Mouse (Mus musculus) fat pad, adult 2 months (tissue): ENCODE data around the gene Ugt1a5.
"Not testable (repeated sequence)": the region's sequence is repeated elsewhere in the genome, so short reads cannot be mapped to it uniquely, and the experiment has no call there.

Experiments
- DNase-seq: peaks from one replicate; pipeline ENCODE4 v3.0.0-alpha.2; 2011; ENCODE audit warnings: low read depth, low spot score; ENCODE audit errors: extremely low read depth

Gene Ugt1a5

GRCm38 (mm10) chr1:88165711-88166110 is at the start of gene Ugt1a5:
Ugt1a5 (plus strand) TSS chr1:88166012.
- no peak for DNase-seq

DNA sequence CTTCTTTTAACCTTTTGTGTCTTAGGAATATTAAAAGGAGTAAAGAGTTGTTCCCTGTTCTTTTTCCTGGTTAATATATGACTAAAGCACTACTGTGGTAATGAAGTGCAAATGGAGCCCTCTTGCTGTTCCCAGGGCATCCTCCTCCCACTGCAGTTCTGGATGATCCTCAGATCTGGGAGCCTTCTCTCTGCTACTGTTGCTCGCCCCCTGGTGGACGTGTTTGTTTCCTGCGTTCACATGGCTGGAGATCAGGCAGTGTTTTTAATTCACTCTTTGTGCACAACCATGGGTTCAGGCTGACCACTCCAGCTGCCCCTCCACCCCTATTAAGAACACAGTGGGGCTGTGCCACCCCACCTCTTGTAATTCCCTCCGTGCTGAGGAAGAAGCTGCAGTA is 45.3 kb upstream of the Ugt1a5 start:
- DNase-seq: not testable (repeated sequence)

DNA sequence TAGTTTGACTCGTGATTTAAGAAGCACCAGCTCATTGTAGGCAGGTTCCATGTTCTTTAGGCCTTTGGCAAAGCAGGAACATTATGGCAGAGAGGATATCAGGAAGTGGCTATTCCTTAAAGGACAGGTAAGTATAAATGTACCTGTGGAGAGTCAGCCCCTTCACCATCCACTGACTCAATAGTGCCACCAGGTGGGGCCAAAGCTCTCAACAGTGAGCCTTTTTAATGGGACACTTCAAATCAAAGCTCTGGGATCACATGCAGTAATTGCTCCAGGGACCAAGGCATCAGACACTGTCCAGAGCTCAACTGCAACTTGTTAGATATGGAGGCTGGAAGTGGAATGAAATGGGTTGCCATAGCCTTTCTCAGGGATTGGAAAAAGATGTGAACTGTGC is 44.3 kb upstream of the Ugt1a5 start:
- not testable (repeated sequence) for DNase-seq

- not testable (repeated sequence) for DNase-seq
Observed at GRCm38 (mm10) chr1:88125827-88126360, 39.9 kb upstream of the Ugt1a5 start.

GRCm38 (mm10) chr1:88129091-88129490 is 36.7 kb upstream of the Ugt1a5 start:
- DNase-seq: not testable (repeated sequence)

DNA sequence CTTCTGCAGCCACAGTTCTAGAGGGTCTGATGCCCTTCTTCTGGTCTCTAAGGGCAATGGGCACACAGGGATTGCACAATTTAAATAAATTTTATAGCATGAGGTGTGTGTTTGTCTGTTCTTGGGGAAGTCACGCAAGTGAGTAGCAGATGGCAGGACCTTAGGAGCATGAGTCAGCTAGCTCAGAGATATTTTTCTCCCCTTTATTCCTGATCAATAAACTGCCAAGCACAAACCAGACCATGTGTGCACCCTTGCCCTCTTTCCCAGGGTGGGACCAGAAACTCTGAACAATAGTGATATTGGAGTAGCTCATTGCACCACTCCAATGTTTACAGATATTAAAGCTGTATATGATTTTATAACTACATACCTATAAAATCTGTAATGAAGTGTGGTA is 35.6 kb upstream of the Ugt1a5 start:
- DNase-seq: not testable (repeated sequence)

GRCm38 (mm10) chr1:88133908-88134456 is 31.8 kb upstream of the Ugt1a5 start:
- no peak for DNase-seq

- DNase-seq: peak; percentile 93
Observed at GRCm38 (mm10) chr1:88134457-88135011, 31.3 kb upstream of the Ugt1a5 start, which contains the start of gene Ugt1a6a. Ugt1a6a (plus strand) TSS chr1:88134809.

- DNase-seq: not testable (repeated sequence)
Observed at GRCm38 (mm10) chr1:88135229-88135904, 30.4 kb upstream of the Ugt1a5 start.

GRCm38 (mm10) chr1:88136646-88137045 is 29.2 kb upstream of the Ugt1a5 start:
- no peak for DNase-seq

- DNase-seq: no peak
Observed at GRCm38 (mm10) chr1:88137264-88137663, 28.5 kb upstream of the Ugt1a5 start.

- no peak for DNase-seq
Observed at GRCm38 (mm10) chr1:88138145-88138544, 27.7 kb upstream of the Ugt1a5 start.

GRCm38 (mm10) chr1:88140492-88140891 is 25.3 kb upstream of the Ugt1a5 start:
- not testable (repeated sequence) for DNase-seq

DNA sequence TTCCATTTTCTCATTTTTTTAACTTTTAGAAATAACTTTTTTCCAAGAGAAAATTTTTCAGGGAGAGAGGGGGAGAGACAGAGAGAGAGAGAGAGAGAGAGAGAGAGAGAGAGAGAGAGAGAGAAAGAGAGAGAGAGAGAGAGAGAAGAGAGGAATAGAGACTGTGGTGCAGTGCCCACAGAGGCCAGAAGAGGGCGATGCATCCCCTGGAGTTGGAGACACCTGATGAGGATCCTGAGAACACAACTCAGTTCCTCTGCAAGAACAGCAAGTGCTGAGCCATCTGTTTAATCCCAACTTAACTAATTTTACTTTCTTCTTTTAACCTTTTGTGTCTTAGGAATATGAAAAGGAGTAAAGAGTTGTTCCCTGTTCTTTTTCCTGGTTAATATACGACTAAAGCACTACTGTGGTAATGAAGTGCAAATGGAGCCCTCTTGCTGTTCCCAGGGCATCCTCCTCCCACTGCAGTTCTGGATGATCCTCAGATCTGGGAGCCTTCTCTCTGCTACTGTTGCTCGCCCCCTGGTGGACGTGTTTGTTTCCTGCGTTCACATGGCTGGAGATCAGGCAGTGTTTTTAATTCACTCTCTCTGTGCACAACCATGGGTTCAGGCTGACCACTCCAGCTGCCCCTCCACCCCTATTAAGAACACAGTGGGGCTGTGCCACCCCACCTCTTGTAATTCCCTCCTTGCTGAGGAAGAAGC is 21.7 kb upstream of the Ugt1a5 start:
- not testable (repeated sequence) for DNase-seq

DNA sequence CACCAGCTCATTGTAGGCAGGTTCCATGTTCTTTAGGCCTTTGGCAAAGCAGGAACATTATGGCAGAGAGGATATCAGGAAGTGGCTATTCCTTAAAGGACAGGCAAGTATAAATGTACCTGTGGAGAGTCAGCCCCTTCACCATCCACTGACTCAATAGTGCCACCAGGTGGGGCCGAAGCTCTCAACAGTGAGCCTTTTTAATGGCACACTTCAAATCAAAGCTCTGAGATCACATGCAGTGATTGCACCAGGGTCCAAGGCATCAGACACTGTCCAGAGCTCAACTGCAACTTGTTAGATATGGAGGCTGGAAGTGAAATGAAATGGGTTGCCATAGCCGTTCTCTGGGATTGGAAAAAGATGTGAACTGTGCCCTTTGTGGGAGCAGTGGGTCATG is 20.5 kb upstream of the Ugt1a5 start:
- DNase-seq: not testable (repeated sequence)

GRCm38 (mm10) chr1:88150133-88150532 is 15.7 kb upstream of the Ugt1a5 start:
- not testable (repeated sequence) for DNase-seq

GRCm38 (mm10) chr1:88158430-88158829 is 7.4 kb upstream of the Ugt1a5 start:
- no peak for DNase-seq

DNA sequence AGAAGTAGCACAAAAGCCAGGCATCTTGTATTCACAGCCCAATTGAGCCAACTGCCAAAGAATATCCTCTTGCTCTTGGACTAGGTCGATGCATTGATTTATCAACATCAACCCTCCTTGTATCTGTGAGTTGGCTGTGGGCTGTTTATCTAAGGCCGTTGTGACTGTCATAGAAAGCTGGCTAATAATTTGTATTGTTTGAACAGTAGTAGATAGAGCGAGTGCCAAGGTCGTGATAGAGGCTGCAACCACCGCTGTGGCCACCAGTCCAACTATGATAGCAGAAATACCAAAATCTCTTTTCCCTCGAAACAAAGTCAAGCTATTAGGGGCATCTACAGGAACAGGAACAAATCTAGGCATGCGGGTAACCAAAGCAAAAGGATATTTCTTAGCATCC is 6.4 kb downstream of the Ugt1a5 start:
- not testable (repeated sequence) for DNase-seq

DNA sequence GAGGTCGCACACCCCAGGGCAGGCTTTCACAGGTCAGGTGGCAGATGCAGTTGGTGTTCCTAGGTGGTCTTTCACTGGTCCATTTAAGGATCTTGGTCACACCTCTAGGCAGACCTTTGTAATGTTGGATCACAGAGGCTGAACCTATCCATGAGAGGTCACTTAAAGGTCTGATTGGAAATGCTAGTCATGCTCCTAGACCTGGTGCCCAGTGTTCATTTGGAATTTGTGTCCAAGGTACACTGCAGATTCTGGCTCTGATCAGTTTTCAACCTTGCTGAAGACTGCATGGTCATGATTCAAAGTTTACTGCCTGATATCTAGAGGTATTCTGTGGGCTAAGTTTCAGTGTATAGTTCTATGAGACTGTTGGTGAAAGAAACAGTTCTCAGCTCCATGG is 13.8 kb downstream of the Ugt1a5 start:
- DNase-seq: no peak

GRCm38 (mm10) chr1:88186325-88186935 is 20.6 kb downstream of the Ugt1a5 start:
- DNase-seq: no peak

- DNase-seq: no peak
Observed at GRCm38 (mm10) chr1:88192136-88192535, 26.3 kb downstream of the Ugt1a5 start.
